Mouse (Mus musculus) hindbrain, postnatal 0 days (tissue): ENCODE results near the gene Prrt4. TPM values are rescaled to one million over a fixed set of nuclear protein-coding genes. Genes with fewer than 3 reads are reported as not detected.
"Not testable (repeated sequence)": the region's sequence is repeated elsewhere in the genome, so short reads cannot be mapped to it uniquely, and the experiment has no call there.

ENCODE experiments used
- ATAC-seq: fragments of 200-750 bp; cut with Nextera tagmentation; 2 replicates; pipeline ENCODE4 v1.8.0; 2017; ENCODE audit warnings: mild to moderate bottlenecking, moderate TSS enrichment, moderate library complexity
- DNase-seq: peaks from one replicate; pipeline ENCODE4 v3.0.0-alpha.2; 2015; ENCODE audit warnings: low spot score
- H3K27ac ChIP-seq: fragments of 300-500 bp; sonication (generic); 2 replicates; pipeline ENCODE4 v1.5.1; 2014; ENCODE audit warnings: mild to moderate bottlenecking
- H3K27me3 ChIP-seq: fragments of 300-500 bp; sonication (generic); 2 replicates; pipeline ENCODE4 v1.6.1; 2014; ENCODE audit warnings: low read length, mixed read lengths; ENCODE audit not compliant: insufficient read depth
- H3K36me3 ChIP-seq: fragments of 300-500 bp; sonication (generic); 2 replicates; pipeline ENCODE4 v1.6.1; 2014; ENCODE audit warnings: low read length, mixed read lengths; ENCODE audit not compliant: insufficient read depth
- H3K4me1 ChIP-seq: fragments of 300-500 bp; sonication (generic); 2 replicates; pipeline ENCODE4 v1.6.1; 2014; ENCODE audit warnings: antibody characterized with exemption, low read length, mixed read lengths; ENCODE audit not compliant: insufficient read depth
- H3K4me2 ChIP-seq: fragments of 300-500 bp; sonication (generic); 2 replicates; pipeline ENCODE4 v1.6.1; 2014; ENCODE audit warnings: low read depth, mild to moderate bottlenecking, low read length, moderate library complexity, mixed read lengths
- H3K4me3 ChIP-seq: fragments of 300-500 bp; sonication (generic); 2 replicates; pipeline ENCODE4 v1.5.1; 2014; ENCODE audit warnings: low read length
- H3K9ac ChIP-seq: fragments of 300-500 bp; sonication (generic); replicated peaks from 2 replicates; pipeline ENCODE4 v1.6.1; 2014; ENCODE audit warnings: mild to moderate bottlenecking, low read length, moderate library complexity, mixed read lengths
- H3K9me3 ChIP-seq: fragments of 300-500 bp; sonication (generic); 2 replicates; pipeline ENCODE4 v1.6.1; 2016; ENCODE audit warnings: low read length, mixed read lengths
- CTCF ChIP-seq: IDR thresholded peaks from 2 replicates; pipeline ENCODE4 v1.5.1; 2016; ENCODE audit warnings: antibody characterized with exemption, control low read depth, low read depth
- WGBS: fragments of 180-500 bp; shearing (Covaris S2); extraction: QIAGEN DNeasy Blood & Tissue Kit; methylation state at CpG from one replicate; pipeline ENCODE4 v1.1.7; 2014; 5-methylcytosine and 5-hydroxymethylcytosine counted together
- polyA plus RNA-seq: library from polyadenylated mRNA; unstranded; fragments of >200 nt; fragmentation: Nextera tagmentation; extraction: Ambion mirVana; gene quantifications from 2 replicates; pipeline ENCODE4 v1.2.1, GENCODE M21; 2015
- total RNA-seq: library from RNA; depleted of rRNA; stranded (reverse); fragments of >200 nt; gene quantifications from 2 replicates; pipeline ENCODE4 v1.2.3, GENCODE M21; 2014; rRNA removed

Gene Prrt4
- total RNA-seq (37.8 and 44.9 TPM in 2 replicates), polyA plus RNA-seq (12.9 and 14.8 TPM in 2 replicates)

DNA sequence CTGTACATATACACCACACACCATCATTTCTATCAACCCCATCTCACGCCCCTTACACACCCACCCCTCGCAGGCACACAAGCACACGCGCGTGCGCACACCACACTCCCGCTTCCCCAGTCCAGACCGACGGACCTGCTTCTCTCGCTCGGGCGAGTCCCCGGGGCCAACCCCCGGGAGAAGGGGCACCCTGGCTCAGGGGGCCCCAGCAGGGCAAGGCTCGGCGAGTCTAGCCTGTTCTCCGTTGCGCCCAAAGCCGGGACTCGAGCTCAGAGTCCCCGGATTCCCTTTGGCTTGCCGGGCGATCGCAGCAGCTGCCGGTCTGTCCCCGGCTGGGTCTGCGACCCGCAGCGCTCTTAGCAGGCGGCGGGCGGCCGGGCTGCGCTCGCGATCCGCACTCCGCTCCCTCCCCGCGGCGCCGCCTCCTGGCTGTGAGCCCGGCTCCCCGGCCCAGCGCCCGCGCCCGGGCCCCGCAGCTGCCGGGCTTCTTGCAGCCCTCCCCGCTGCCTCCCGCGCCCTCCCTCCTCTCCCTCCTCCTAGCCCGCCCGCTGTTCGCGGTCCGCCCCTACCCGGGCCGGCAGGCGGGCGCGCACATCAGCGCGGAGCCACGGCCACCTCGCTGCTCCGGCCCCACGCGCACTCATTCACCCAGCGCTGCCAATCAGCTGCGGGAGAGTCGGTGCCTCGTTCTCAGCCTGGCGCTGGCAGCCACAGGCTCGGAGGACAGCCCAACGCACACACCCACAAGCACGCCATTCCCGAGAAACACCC lies at the start of gene Prrt4:
TSS of gene Prrt4 (minus strand) at position 697 of the 771 bp plus-strand sequence.
- Histone ChIP-seq H3K4me1 (no peaks in the 10 kb centered on the region), H3K4me3 (peak within 1 kb of the TSS; percentile 71), H3K27me3 (no peaks in the 10 kb centered on the region), H3K9ac (peak within 1 kb of the TSS; percentile 85), H3K36me3 (peaks cover 8% of the 10 kb centered on the region; the same call in 1 of the 2 replicates), H3K27ac (peak within 1 kb of the TSS; percentile 86), H3K9me3 (no peaks in the 10 kb centered on the region), H3K4me2 (peak within 1 kb of the TSS; percentile 74)
- WGBS, result 1% methylated on average over 71 of the region's 79 CpGs
- ATAC-seq, result peak; percentile 86
- TF ChIP-seq CTCF, result no peak
- DNase-seq, result peak; percentile 85

DNA sequence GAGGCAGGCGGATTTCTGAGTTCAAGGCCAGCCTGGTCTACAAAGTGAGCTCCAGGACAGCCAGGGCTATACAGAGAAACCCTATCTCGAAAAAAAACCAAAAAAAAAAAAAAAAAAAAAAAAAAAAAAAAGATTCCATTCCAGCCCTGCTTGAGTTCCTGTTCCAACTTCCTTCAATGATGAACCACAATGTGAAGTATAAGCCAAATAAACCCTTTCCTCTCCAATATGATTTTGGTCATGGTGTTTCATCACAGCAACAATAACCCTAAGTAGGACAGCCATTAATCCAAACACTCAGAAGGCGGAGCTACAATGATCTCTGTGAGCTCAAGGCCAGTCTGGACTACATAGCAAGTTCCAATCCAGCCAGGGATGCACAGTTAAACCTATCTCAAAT lies 38.3 kb upstream of the Prrt4 start:
- not testable (repeated sequence) for H3K4me3 ChIP-seq, H3K4me1 ChIP-seq, DNase-seq, H3K4me2 ChIP-seq, H3K36me3 ChIP-seq, H3K9me3 ChIP-seq, ATAC-seq, H3K27me3 ChIP-seq, H3K9ac ChIP-seq, H3K27ac ChIP-seq
- 97% methylated on average over 2 of the region's 3 CpGs for WGBS

DNA sequence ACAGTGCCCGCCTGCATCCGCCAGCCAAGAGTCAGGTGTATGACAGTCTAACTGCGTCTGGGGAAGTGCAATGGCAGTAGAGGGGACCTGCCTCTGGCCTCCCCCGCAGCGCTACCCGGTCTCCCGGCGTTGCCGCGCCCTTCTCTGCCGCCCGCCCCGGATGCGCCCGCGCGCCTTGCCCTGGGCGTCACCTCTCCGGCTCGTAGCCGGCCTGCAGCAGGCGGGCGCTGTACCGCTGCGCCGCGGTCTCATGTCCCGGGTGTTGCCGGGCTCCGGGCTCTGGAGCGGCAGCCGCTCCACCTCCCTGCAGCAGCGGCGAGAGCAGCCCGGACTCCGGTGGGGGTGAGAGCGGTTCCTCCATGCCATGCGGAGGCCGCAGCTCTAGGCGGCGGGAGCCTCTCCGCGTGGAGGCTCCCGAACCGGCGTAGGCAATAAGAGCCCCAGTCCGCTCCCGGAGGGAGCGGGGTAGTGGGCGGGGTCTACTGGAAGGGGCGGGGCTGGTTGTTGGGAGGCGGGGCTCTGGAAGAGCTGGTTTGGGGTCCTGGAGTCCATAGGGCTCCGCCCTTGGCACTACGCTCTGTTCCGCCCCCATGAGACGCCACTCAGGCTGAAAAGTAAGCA lies 36.6 kb upstream of the Prrt4 start, which contains the start of gene Impdh1:
TSS of gene Impdh1 (minus strand) at position 484 of the 621 bp plus-strand sequence.
- no peaks in the 10 kb centered on the region for H3K9me3 ChIP-seq
- H3K27ac ChIP-seq, result peak within 1 kb of the TSS; percentile 68; the same call in 1 of the 2 replicates
- 2% methylated on average over 56 of the region's 56 CpGs for WGBS
- H3K36me3 ChIP-seq, result no peaks in the 10 kb centered on the region
- peaks cover 12% of the 10 kb centered on the region for H3K4me1 ChIP-seq
- DNase-seq, result peak; percentile 76
- H3K4me2 ChIP-seq, result peak within 1 kb of the TSS; percentile 97
- H3K9ac ChIP-seq, result peak within 1 kb of the TSS; percentile 67
- peak; percentile 80 for ATAC-seq
- no peaks in the 10 kb centered on the region for H3K27me3 ChIP-seq
- TF ChIP-seq CTCF, result no peak
- peak within 1 kb of the TSS; percentile 74 for H3K4me3 ChIP-seq

DNA sequence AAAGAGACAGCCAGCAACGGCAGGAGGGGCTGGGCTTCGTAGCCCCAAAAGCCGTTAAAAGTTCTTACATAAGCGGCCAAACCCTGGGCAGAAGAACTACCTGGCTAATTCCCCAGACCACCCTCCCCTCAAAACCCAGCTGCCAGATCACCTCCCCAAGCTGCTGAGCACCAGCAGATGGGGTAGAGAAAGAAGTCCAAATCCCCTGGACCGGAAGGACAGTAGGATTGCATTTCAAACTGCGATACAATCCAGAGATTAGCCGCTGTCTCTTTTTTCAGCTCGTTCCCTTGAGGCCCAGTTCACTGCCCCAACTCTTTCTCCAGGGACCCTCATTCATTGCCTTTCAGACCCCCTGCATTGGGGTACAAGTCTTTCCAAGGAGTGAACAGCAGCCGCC lies 35.8 kb upstream of the Prrt4 start:
- peak overlapping the region; percentile 68; the same call in 1 of the 2 replicates for H3K27ac ChIP-seq
- H3K4me1 ChIP-seq, result peaks cover 13% of the 10 kb centered on the region
- H3K9ac ChIP-seq, result peak overlapping the region; percentile 67

DNA sequence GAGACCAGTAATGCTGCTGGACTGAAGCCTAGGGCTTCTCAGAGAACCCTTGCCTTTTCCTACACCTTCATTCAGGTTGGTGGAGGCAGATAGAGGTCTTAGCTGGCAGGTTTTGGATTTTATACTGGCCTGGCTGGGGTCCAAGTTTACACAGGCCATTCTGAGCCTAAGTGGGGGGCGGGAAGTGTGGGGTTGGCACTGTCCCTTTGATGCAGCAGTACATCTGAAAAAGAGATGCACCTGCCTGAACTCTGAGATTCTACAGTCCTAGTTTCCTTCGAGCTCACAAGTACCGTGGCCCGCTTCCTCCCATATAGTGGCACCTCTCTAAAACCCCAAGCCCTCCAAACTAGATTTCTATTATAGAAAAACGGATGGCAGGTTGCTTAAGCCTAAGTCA lies 35.4 kb upstream of the Prrt4 start:
- DNase-seq, result no peak
- TF ChIP-seq CTCF, result no peak

More for the DNA sequence above, 35.8 kb upstream of the Prrt4 start:
- H3K27me3 ChIP-seq, result no peaks in the 10 kb centered on the region
- WGBS, result 11% methylated on average over 9 of the region's 9 CpGs
- ATAC-seq (no peak), DNase-seq (no peak)
- no peaks in the 10 kb centered on the region for H3K9me3 ChIP-seq
- no peak for TF ChIP-seq CTCF
- peak overlapping the region; percentile 97 for H3K4me2 ChIP-seq
- no peaks in the 10 kb centered on the region for H3K36me3 ChIP-seq
- peak overlapping the region; percentile 74 for H3K4me3 ChIP-seq

DNA sequence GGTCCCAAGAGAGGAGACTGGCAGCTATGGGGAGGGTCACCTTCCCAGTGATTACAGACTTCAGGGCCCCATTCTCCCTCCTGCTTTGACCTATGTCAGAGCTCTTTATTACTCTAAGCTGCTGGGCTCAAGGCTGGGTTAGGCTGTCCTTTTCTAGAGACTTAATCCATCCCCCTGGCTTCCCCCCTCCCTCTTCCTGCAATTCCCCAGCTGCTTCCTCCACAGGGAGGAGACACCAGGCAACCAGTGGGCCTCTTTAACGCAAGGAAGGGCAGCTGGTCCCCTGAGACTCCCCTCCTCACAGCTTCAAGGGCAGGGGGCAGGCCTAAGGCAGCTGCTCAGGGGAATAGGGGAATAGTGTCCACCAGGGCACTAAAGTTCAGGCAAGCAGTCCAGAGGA lies 34.9 kb upstream of the Prrt4 start:
- no peaks in the 10 kb centered on the region for H3K36me3 ChIP-seq
- no peaks in the 10 kb centered on the region for H3K27me3 ChIP-seq
- 10% methylated on average over 1 of the region's 1 CpGs for WGBS
- H3K9me3 ChIP-seq, result no peaks in the 10 kb centered on the region
- H3K9ac ChIP-seq, result no peak overlapping the region
- TF ChIP-seq CTCF, result 0 out of 2 replicates have a peak, but pooled peaks have one; percentile 16
- peaks cover 13% of the 10 kb centered on the region for H3K4me1 ChIP-seq
- ATAC-seq (no peak), DNase-seq (no peak)
- H3K4me3 ChIP-seq, result no peak overlapping the region
- H3K4me2 ChIP-seq, result peak overlapping the region; percentile 97; the same call in 1 of the 2 replicates
- no peak overlapping the region for H3K27ac ChIP-seq

More for the DNA sequence above, 35.4 kb upstream of the Prrt4 start:
- no peak for ATAC-seq
- 0 out of 2 replicates have a peak overlapping the region, but pooled peaks have one; percentile 68 for H3K27ac ChIP-seq
- no peak overlapping the region for H3K9ac ChIP-seq
- 38% methylated on average over 5 of the region's 5 CpGs for WGBS
- H3K4me2 ChIP-seq, result peak overlapping the region; percentile 97
- no peaks in the 10 kb centered on the region for H3K9me3 ChIP-seq
- no peaks in the 10 kb centered on the region for H3K27me3 ChIP-seq
- H3K36me3 ChIP-seq, result no peaks in the 10 kb centered on the region
- H3K4me3 ChIP-seq, result peak overlapping the region; percentile 74; the same call in 1 of the 2 replicates
- H3K4me1 ChIP-seq, result peaks cover 13% of the 10 kb centered on the region
